Mouse (Mus musculus): Measurements from ENCODE around the gene Gm28048.
A peak's percentile ranks its signal among the peaks of the same experiment; 100 is the strongest.

The Gm28048 gene

DNA sequence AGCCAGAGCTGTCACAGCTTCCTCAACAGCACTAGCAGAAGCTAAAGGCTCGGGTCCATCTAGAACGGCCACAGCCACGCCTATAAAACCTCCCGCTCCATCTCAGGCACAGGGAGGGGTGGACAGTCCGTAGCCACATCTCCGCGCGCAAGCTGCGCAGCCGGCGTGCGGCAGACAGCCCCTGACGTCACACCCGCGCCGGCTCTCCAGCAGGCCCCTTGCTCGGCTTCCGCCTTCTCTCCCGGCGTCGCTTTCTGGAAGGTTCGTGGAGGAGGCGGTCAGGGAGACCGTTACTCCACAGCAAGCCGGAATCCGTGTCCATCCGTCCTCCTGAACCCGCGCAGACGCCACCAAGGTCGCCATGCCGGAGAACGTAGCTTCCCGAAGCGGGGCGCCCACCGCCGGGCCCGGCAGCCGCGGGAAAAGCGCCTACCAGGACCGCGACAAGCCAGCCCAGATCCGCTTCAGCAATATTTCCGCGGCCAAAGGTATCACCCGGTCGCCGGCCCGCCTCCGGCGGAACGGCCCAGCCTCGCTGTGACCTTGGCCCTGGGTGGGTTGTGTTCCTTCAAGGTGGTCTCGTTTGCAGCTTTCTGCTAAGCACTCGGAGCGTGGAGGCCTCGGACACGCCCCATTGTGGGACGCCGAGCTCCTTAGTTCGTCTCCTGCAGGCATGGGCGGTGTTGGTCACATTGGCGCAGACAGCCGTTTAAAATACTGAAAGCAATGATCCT, 8.7 kb upstream of the Gm28048 start, which contains the start of gene Cct4:
Cct4 (plus strand) TSS at position 127 of the 734 bp plus-strand sequence.
- DNase-seq (ENCODE audit: extremely low spot score) = peak; percentile 95

DNA sequence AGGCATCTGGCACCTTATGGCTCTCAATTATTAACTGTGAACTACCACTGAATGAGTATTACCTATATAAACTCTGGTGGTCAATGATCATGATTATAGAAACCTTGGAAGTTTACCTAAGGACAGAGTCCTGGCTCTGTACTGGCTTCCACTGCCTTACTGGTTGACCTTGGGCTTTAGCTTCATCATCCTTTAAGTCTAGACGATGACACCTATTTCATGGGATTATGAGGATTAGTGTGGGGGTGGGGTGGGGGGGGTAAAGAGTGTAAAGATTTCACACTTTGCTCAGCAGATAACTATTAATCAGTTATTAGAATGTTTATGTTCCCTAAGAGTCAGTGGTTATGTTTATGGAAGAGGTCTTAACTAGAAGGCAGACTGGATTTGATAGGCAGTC, 7.9 kb upstream of the Gm28048 start:
- no peak for DNase-seq (ENCODE audit: extremely low spot score)

DNA sequence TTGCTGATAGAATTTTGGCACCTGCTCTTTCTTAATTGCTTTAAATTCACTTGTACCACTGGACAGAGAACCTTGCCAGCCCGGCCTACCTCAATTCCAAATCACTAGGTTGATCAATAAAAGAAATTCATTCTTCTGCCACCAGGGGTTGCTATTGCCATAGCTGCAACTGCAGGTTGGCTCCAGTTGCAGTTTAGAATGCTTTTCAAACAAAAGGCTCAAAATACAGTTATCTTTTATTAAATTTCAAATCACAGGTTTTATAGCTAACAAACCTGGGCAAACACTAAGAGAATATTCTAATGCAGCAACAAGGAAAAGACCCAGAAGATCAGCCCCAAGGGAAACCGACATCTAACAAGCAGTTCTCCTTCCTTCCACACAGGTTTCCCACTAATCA, 5.5 kb upstream of the Gm28048 start:
- peak; percentile 55 for DNase-seq (ENCODE audit: extremely low spot score)

DNA sequence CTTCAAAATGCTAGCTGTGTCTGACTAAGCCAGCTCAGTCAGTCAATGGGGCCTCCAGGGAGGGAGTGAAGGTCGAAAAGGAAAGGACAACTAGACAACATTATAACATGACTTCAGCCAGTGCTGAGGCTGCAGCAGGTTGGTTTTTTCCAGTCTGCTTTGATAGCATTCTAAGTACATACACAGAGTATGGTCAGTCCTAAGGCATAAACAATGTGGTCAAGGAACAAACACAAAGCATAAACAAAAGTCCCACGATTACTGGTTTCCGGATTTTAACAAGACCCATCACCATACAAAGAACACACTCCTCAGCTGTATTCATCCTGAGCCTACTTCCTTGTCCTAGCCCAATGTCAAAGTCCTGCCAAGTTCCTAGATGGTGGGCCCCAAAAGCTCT, 3.6 kb upstream of the Gm28048 start:
- no peak for DNase-seq (ENCODE audit: extremely low spot score)

DNA sequence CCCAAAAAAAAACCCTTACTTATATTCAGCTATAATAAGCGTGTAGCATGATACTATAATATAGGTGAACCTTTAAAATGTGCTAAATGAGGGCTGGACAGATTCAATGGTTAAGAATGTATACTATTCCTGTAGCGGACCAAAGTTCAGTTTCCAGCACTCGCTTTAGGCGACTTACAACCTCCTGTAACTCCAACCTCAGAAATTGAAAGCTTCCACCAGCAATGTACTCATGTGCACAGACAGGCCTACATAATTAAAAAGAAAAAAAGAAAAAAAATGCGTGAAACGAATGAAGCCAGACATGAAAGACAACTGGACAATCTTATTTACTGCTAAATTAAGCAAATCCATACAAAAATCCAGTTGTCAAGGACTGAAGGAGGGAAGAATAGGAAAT, 956 bp upstream of the Gm28048 start:
- DNase-seq (ENCODE audit: extremely low spot score) = no peak

DNA sequence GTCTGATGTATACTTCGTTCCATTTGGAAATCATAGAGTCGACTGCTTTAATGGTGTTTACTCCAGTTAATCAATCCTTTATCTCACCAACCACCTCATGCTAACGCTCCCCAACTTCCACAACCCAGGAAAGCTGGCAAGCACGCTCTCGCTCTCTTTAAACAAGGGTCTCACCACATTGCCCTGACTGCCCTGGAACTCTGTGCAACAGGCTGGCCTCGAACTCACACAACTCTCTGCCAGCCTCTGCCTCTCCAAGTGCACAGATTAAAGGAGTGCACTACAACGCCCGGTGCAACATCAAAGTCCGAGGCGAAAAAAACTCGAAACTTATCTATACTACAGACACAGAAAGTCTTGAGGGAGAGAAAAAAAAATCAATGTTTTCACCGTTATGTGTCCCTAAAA, 343 bp downstream of the Gm28048 start:
- no peak for DNase-seq (ENCODE audit: extremely low spot score)

DNA sequence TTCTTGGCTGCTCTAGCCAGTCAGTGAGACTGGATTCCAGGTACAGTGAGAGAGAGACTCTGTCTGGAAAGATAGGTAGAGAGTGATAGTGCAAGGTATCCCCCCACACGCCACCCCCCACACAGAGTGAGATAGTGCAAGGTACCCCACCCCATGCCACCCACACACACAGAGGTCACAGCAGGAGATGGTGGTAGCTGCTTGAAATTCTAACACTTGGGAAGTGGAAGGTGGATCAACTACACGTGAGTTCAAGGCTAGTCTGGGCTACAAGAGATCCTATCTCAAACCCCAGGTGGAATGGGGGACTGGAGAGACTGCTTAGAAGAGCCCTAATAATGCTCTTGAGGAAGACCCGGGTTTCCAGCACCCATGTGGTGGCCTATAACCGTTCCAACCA, 849 bp downstream of the Gm28048 start:
- no peak for DNase-seq (ENCODE audit: extremely low spot score)

DNA sequence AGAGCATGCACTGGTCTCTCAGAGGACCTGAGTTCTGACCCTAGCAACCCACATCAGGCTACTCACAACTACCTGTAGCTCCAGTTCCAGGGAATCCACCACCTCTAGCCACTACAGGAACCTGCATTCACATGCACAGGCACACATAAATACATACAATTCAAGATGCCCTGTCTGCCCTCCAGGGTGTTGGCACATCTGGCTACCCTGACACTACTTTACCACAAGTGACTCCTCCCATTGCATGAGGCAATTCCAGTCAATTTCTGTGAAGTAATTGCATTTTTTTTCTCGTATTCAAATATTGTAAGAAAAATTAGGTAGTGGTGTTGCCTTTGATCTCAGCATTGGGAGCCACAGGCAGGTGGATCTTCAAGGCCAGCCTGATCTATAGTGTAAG, 2.7 kb downstream of the Gm28048 start:
- DNase-seq (ENCODE audit: extremely low spot score) = no peak

DNA sequence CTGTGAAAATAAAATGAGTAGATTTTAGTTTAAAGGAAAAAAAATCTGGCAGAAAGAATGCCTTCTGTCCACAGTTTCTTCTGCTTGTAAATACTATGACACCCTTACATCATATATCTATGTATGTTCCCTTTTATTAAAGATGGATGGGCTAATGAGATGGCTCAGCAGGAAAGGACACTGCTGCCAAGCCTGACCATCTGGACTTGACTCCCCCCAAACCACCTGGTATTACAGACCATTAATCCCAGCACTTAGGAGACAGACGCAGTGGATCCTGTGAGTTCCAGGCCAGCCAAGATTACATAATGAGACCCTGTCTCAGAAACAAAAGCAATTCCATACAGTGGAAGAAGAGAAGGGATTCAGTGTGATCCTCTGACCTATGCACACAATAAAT, 3.2 kb downstream of the Gm28048 start:
- DNase-seq (ENCODE audit: extremely low spot score) = no peak

DNA sequence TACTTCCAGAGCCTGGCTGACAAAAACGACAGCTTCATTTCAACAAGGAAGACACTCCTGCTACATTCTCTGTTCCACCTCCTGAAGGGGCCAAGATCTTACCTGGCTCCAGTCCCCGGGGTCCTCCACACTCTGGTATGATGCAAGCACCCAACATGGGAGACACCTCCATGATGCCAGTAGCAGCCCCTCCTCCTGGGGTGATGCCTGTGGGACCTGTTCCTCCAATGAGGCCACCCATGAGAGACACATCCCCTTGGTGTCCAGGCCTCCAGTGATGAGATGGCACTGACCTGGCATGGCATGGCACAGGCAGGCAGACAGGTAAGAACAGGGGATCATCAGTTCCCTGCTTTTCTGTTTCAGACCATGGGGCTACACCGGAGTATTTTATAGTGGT, 3.7 kb downstream of the Gm28048 start:
- no peak for DNase-seq (ENCODE audit: extremely low spot score)

DNA sequence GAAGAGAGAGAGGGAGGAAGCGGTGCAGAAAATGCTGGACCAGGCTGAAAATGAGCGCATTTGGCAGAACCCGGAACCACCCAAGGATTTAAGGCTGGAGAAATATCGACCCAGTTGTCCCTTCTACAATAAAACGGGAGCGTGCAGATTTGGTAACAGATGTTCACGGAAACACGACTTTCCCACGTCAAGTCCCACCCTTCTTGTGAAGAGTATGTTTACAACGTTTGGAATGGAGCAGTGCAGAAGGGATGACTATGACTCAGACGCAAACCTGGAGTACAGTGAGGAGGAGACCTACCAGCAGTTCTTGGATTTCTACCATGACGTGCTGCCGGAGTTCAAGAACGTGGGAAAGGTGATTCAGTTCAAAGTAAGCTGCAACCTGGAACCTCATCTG, 8.3 kb downstream of the Gm28048 start:
- DNase-seq (ENCODE audit: extremely low spot score) = no peak

DNA sequence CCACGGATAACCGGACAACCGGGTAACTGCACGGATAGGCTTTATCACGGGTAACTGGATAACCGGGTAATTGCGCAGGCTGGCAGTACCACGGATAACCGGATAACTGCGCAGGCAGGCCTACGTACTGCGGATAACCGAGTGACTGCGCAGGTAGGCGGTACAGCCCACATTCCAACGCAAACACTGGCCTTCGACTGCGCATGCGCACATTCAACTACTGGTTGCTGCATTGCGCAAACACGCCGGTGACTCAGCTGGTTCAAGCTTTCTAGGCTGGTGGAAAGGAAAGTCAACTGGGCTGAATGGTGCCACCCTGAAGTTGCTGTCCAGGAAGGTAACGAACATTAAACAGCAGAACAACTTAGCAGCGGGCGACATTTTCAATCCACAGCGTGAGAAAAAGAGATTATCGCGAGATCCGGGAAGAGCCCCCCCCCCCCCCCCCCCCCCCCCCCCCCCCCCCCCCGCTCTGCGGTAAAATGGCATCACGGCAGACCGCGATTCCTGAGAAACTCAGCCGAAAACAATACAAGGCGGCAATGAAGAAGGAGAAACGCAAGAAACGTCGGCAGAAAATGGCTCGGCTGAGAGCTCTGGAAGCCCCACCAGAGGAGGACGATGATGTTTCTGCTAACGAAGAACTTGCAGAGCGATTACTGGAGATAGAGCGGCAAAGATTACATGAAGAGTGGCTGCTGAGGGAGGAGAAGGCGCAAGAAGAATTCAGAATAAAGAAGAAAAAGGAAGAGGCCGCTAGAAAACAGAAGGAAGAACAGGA, 9.0 kb downstream of the Gm28048 start:
- DNase-seq (ENCODE audit: extremely low spot score) = peak; percentile 75

DNA sequence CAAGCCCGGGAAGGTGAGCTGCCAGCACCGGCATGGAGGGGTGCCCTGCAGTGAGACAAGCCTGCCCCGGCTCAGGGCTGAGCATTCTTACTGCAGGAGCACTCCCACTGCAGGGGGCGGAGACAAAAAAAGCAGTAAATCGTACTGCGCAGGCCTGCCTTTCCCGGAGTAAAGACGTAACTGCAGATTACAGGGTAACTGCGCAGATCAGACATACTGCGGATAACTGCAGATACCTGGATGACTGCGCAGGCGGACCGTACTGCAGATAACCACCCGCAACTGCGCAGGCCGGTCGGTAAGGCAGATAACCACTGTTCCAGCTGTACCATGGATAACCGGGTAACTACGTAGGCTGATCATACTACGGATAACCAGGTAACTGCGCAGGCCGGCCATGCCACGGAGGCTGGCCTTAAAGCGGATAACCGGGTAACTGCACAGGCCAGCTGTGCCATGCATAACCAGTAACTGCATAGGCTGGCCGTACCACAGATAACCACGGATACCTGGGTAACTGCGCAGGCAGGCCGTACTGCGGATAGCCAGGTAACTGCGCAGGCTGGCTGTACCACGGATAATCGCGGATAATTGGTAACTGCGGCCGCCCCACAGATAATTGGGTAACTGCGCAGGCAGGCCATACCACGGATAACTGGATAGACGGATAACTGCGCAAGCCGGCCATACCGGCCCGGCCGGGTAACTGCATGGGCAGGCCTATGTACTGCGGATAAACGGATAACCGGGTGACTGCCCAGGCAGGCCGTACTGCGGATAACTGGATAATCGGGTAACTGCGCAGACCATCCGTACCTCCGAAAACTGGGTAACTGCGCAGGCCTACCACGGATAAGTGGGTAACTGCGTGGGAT, 9.8 kb downstream of the Gm28048 start, which contains the start of gene Zrsr1:
Zrsr1 (plus strand) TSS at position 171 of the 875 bp plus-strand sequence.
- DNase-seq (ENCODE audit: extremely low spot score) = peak; percentile 45

DNA sequence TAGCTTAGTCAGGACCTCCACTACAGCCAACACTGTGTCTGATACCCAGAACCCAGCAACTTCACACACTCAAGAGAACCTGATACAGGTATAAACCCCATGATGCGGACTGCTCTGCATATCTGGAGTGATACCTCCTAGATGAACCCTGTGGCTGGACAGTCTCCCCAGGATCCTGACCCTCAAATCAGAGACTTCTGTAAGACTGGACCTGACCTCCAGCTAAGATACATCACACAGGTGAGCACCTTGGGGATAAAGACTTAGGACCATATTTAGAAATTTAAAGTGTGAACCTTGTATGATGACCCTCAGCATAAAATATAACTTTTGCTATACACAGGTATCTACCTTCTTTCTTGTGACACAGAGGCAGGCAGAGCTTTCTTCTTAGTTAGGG, 11.3 kb downstream of the Gm28048 start:
- no peak for DNase-seq (ENCODE audit: extremely low spot score)

DNA sequence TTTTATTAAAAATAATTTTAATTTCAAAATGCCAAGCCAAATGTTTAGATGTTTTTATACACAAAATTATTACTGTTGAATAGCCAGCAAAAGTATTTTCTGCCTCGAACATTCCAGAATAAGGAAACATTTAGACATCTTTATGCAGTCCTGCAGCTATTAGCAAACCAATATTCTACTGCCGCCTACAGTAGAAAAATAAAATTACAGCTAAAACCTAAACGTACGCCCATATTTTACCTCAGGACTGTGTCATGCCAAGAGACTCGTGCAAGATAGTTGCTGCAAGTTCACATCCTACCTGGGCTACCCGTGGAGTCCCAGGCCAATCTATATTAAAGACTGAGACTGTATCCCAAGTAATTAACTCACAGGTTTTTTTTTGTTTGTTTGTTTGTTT, 12.4 kb downstream of the Gm28048 start:
- no peak for DNase-seq (ENCODE audit: extremely low spot score)

DNA sequence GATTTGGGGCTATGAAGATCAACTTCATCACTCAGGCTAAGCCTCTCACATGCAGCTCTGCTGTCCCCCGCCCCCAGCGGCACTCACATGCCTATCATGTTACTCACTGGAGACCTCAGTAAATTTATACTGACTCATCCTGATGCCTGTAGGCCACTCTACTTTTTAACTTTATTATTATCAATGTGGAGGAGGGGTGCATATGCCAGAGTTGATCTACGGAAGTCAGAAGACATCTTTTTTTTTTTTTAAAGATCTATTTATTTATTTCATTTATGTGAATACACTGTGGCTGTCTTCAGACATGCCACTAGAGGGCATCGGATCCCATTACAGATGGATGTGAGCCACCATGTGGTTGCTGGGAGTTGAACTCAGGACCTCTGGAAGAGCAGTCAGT, 16.4 kb downstream of the Gm28048 start:
- DNase-seq (ENCODE audit: extremely low spot score) = no peak

DNA sequence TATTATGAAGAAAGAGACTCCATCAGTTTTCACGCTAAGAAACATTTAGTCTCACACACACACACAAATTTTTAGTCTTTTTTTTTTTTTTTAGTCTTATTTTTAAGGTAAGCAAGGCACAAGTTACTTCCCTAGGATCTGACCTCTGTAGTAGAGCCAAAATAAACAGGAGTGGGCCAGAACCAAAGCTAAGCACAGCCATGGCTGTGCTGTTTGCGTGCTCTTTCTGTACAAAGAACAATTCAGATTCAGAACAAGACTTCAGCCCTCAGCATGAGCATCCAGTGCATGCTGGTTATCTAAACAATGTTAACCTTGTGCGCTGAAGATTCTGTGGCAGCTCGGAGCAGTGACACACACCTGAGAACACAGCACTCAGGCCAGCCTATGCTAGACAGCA, 17.5 kb downstream of the Gm28048 start:
- no peak for DNase-seq (ENCODE audit: extremely low spot score)

DNA sequence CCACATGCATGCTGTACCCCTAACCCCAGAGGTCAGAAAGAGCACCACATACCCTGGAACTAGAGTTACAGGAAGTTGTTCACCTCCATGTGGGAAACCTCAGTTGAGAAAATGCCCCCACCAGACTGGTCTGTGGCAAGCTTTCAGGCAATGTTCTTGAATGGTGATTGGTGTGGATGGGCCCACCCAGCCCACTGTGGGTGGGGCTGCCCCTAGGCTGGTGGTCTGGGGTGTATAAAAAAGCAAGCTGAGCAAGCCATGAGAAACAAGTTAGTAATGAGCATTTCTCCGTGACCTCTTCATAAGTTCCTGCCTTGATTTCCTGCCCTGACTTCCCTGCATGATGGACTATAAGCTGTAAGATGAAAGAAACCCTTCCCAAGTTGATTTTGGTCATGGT, 19.8 kb downstream of the Gm28048 start:
- no peak for DNase-seq (ENCODE audit: extremely low spot score)

DNA sequence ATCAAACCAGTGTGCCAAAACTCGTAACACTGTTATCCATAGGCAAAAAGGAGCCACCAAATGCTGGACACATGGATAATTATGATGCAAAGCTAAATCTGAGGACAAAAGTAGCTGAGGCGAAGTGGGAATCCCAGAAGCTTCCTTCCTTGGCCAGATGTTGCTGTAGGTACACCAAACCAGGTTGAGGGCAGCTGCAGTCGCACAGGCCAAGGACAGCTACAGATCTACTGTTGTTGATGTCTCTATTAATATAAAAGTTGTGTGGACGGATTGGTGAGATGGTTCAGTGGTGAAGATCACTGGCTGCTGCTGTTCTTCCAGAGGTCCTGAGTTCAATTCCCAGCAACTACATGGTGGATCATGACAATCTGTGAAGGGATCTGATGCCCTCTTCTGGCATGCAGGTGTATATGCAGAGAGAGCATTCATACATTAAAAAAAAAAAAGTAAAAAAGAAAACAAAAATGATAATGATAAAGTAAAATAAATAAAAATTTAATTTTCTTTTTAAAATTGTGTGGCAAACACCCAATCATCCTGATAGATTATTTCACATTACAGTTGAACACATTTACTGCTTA, 24.0 kb downstream of the Gm28048 start:
- no peak for DNase-seq (ENCODE audit: extremely low spot score)

DNA sequence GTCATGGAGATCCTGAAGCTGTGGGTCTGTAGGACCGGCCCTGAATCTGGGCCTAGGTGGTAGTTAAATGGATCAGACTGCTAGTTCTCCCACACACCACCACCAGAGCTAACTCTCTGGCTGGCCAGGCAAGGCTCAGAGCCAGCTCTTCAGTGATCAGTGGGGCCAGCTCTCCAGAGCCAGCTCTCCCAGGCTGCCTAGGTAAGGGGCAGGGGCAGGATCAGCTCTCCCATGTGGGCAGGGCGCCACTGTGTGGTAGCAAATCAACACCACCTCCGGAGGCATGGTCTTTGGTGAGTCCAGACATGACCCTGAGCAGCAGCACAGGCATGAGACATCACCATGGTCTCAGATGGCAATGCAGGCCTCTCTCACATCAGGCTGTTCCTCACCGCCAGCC, 25.1 kb downstream of the Gm28048 start:
- peak; percentile 17 for DNase-seq (ENCODE audit: extremely low spot score)

DNA sequence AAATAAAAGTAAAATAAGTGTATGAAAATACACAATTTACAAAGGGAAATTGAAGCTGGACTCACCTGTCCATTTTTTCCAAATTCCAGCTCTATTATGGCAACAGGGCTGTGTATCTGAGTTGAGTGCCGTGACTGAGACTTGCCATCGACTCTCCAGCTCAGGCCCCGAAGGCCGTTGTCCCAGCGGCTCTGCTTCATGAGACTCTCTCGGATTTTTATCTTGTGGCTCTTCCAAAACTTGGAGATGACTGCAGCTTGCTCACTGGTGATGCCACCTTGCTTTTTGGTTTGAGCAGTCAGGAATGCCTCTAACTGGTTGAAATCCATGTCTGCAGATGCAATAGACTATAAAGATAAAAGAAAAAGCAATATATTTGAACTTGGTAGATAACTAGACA, 25.5 kb downstream of the Gm28048 start:
- no peak for DNase-seq (ENCODE audit: extremely low spot score)

DNA sequence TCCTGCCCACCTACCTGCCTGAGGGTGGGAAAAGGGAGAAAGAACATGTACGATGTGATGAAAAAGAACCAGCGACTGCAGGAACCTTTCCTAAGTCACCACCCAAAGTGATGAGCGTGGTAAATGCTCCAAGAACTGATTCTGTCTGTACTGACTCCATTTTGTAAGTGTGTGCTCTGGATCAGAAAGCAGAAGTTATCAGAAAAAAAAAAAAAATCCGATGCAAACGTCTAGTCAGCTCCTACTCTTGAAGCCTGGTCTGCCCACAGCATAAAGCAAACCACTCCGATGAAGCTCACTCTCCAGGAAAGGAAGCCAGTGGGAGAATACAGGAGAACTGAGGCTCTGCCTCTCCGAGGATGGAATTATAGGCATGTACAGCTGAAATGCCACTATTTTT, 29.2 kb downstream of the Gm28048 start:
- DNase-seq (ENCODE audit: extremely low spot score) = no peak

Data from embryo, embryonic 9.5 days (tissue).